Mouse (Mus musculus): ENCODE measurements around the gene Pglyrp1. TPM values are rescaled to one million over a fixed set of nuclear protein-coding genes. Genes with fewer than 3 reads are reported as not detected.
A peak's percentile ranks its signal among the peaks of the same experiment; 100 is the strongest.

Gene Pglyrp1
- total RNA-seq, 2 experiments from 2014 or later = 18.8 to 25.6 TPM

- no peak overlapping the region for H3K27ac ChIP-seq
- no peak for TF ChIP-seq CTCF (IDR thresholded peaks at IDR 0.05)
- intact Hi-C loops (cut with DNase I) = loop anchor here (10.0 kb wide), 1 partner anchor 74 kb away; no protein-coding TSS in a partner anchor
- H3K4me3 ChIP-seq = no peak overlapping the region
- DNase-seq (ENCODE audit: extremely low spot score in 1 of 2, low spot score in 2 of 2) = no peak
Observed at GRCm38 (mm10) chr7:18890848-18891247, 19.7 kb downstream of the Pglyrp1 start.

- intact Hi-C loops (cut with DNase I) = loop anchor here (10.0 kb wide), 1 partner anchor 73 kb away; no protein-coding TSS in a partner anchor
- peak overlapping the region; percentile 66 for H3K27ac ChIP-seq
- peak; percentile 100 for TF ChIP-seq CTCF (IDR thresholded peaks at IDR 0.05)
- peak overlapping the region; percentile 54 for H3K4me3 ChIP-seq
- peak; percentile 91 to 95 for DNase-seq (ENCODE audit: extremely low spot score in 1 of 2, low spot score in 2 of 2)
Observed at GRCm38 (mm10) chr7:18891872-18892599, 20.9 kb downstream of the Pglyrp1 start.

GRCm38 (mm10) chr7:18893009-18893408 lies 21.9 kb downstream of the Pglyrp1 start:
- Histone ChIP-seq H3K27ac (no peak overlapping the region), H3K4me3 (peak overlapping the region; percentile 54)
- TF ChIP-seq CTCF (IDR thresholded peaks at IDR 0.05) = no peak
- intact Hi-C loops (cut with DNase I) = loop anchor here (10.0 kb wide), 1 partner anchor 72 kb away; no protein-coding TSS in a partner anchor
- peak in 1 of 2 experiments; percentile 31 for DNase-seq (ENCODE audit: extremely low spot score in 1 of 2, low spot score in 2 of 2)

- Histone ChIP-seq H3K4me3 (peak overlapping the region; percentile 54), H3K27ac (0 out of 2 replicates have a peak overlapping the region, but pooled peaks have one; percentile 24)
- peak; percentile 49 to 54 for DNase-seq (ENCODE audit: extremely low spot score in 1 of 2, low spot score in 2 of 2)
- TF ChIP-seq CTCF (IDR thresholded peaks at IDR 0.05) = no peak
- intact Hi-C loops (cut with DNase I) = loop anchor here (10.0 kb wide), 1 partner anchor 71 kb away; no protein-coding TSS in a partner anchor
Observed at GRCm38 (mm10) chr7:18893651-18894430, 22.7 kb downstream of the Pglyrp1 start.

- peak; percentile 83 for TF ChIP-seq CTCF (IDR thresholded peaks at IDR 0.05)
- DNase-seq (ENCODE audit: extremely low spot score in 1 of 2, low spot score in 2 of 2) = peak; percentile 52 to 57
- intact Hi-C loops (cut with DNase I) = loop anchor here (5.0 to 10.0 kb wide), 2 partner anchors 68 to 96 kb away; partner anchors contain the start of gene Mypop
Observed at GRCm38 (mm10) chr7:18896536-18896935, 25.4 kb downstream of the Pglyrp1 start.

GRCm38 (mm10) chr7:18900513-18900912 lies 29.4 kb downstream of the Pglyrp1 start:
- no peak for DNase-seq (ENCODE audit: extremely low spot score in 1 of 2, low spot score in 2 of 2)
- no peak for TF ChIP-seq CTCF (IDR thresholded peaks at IDR 0.05)
- Histone ChIP-seq H3K27ac (no peak overlapping the region), H3K4me3 (no peak overlapping the region)
- intact Hi-C loops (cut with DNase I) = no loop called here

More at GRCm38 (mm10) chr7:18896536-18896935, 25.4 kb downstream of the Pglyrp1 start:
- Histone ChIP-seq H3K4me3 (no peak overlapping the region), H3K27ac (no peak overlapping the region)

- intact Hi-C loops (cut with DNase I) = no loop called here
- H3K4me3 ChIP-seq = no peak overlapping the region
- DNase-seq (ENCODE audit: extremely low spot score in 1 of 2, low spot score in 2 of 2) = no peak
Observed at GRCm38 (mm10) chr7:18902486-18902885, 31.4 kb downstream of the Pglyrp1 start.

GRCm38 (mm10) chr7:18904971-18905370 lies 33.8 kb downstream of the Pglyrp1 start:
- DNase-seq (ENCODE audit: extremely low spot score in 1 of 2, low spot score in 2 of 2) = no peak
- Histone ChIP-seq H3K4me3 (no peak overlapping the region), H3K27ac (no peak overlapping the region)
- TF ChIP-seq CTCF (IDR thresholded peaks at IDR 0.05) = no peak
- intact Hi-C loops (cut with DNase I) = no loop called here

More at GRCm38 (mm10) chr7:18902486-18902885, 31.4 kb downstream of the Pglyrp1 start:
- peak; percentile 16 for TF ChIP-seq CTCF (IDR thresholded peaks at IDR 0.05)
- H3K27ac ChIP-seq = no peak overlapping the region

GRCm38 (mm10) chr7:18909797-18910196 lies 38.7 kb downstream of the Pglyrp1 start:
- intact Hi-C loops (cut with DNase I) = no loop called here
- H3K4me3 ChIP-seq = peak overlapping the region; percentile 76
- DNase-seq (ENCODE audit: extremely low spot score in 1 of 2, low spot score in 2 of 2) = no peak
- TF ChIP-seq CTCF (IDR thresholded peaks at IDR 0.05) = no peak
- H3K27ac ChIP-seq = no peak overlapping the region

- DNase-seq (ENCODE audit: extremely low spot score in 1 of 2, low spot score in 2 of 2) = peak; percentile 95 to 96
- intact Hi-C loops (cut with DNase I) = no loop called here
- Histone ChIP-seq H3K27ac (peak within 1 kb of the TSS; percentile 51; the same call in 1 of the 2 replicates), H3K4me3 (peak within 1 kb of the TSS; percentile 76)
- no peak for TF ChIP-seq CTCF (IDR thresholded peaks at IDR 0.05)
Observed at GRCm38 (mm10) chr7:18910241-18910831, 39.2 kb downstream of the Pglyrp1 start, which contains the start of gene Ccdc61. Gene Ccdc61 (minus strand): TSS chr7:18910415.

- no peak overlapping the region for H3K4me3 ChIP-seq
- intact Hi-C loops (cut with DNase I) = no loop called here
- H3K27ac ChIP-seq = no peak overlapping the region
- DNase-seq (ENCODE audit: extremely low spot score in 1 of 2, low spot score in 2 of 2) = no peak
- TF ChIP-seq CTCF (IDR thresholded peaks at IDR 0.05) = no peak; the same call in 1 of the 2 replicates
Observed at GRCm38 (mm10) chr7:18916254-18916653, 45.1 kb downstream of the Pglyrp1 start.

Data from left cerebral cortex, adult 2 months (tissue).